Mouse (Mus musculus): ENCODE measurements at regions not wholly inside any gene's neighbourhood (a gene's known extent, or its start where the extent isn't known, plus 50 kb on each side); places are given as distances from the start of the nearest gene placed in this dataset.

DNA sequence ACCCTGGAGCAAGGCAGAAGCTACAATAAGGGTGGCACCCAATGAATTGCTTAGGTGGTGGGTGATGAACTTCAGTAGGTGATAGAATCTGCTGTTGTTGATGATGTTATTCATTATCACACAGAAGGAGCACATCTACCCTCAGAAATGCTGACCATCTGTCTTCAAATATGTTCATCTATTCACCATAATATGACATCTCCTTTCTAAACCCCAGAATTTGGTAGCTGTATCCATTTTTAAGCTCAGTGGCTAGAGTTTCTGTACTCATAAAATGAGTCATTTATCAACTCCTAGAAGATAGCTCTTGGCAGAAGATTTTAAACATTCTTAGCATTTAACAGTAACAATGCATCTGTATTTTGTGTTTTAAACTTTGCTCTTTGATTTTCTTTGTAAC, 660.3 kb downstream of the D3Ertd751e start:
- TF ChIP-seq POLR2A (IDR thresholded peaks at IDR 0.05; ENCODE audit: extremely low read depth, insufficient read depth, low read length): no peak
- no peak for TF ChIP-seq CTCF (IDR thresholded peaks at IDR 0.05; ENCODE audit: low read depth, low read length)
- H3K27ac ChIP-seq (replicated peaks; ENCODE audit: insufficient read depth, low read depth, low read length): no peak overlapping the region
- no peak for DNase-seq (ENCODE audit: extremely low read depth, low read depth, low spot score)

GRCm38 (mm10) chr3:42408958-42409633, 666.7 kb downstream of the D3Ertd751e start:
- Histone ChIP-seq H3K4me1 (ENCODE audit: control insufficient read depth, insufficient read depth, low read length) (peaks cover 4% of the 10 kb centered on the region; the same call in 1 of the 2 replicates), H3K4me3 (ENCODE audit: insufficient read depth, low read depth, low read length) (no peak overlapping the region), H3K27ac (replicated peaks; ENCODE audit: insufficient read depth, low read depth, low read length) (no peak overlapping the region), H3K79me2 (ENCODE audit: control insufficient read depth, insufficient read depth, low read length) (no peaks in the 10 kb centered on the region), H3K27me3 (ENCODE audit: control insufficient read depth, insufficient read depth, low read length) (no peaks in the 10 kb centered on the region), H3K9ac (ENCODE audit: low read depth, low read length) (no peak overlapping the region), H3K36me3 (ENCODE audit: control insufficient read depth, insufficient read depth, low read length) (no peaks in the 10 kb centered on the region)
- peak; percentile 98 for DNase-seq (ENCODE audit: extremely low read depth, low read depth, low spot score)
- 28% methylated on average over 2 of the region's 2 CpGs for WGBS
- TF ChIP-seq CTCF (IDR thresholded peaks at IDR 0.05; ENCODE audit: low read depth, low read length) (no peak), POLR2A (IDR thresholded peaks at IDR 0.05; ENCODE audit: extremely low read depth, insufficient read depth, low read length) (no peak)

More for the DNA sequence above, 660.3 kb downstream of the D3Ertd751e start:
- no peaks in the 10 kb centered on the region for H3K27me3 ChIP-seq (ENCODE audit: control insufficient read depth, insufficient read depth, low read length)
- no peak overlapping the region for H3K9ac ChIP-seq (ENCODE audit: low read depth, low read length)
- H3K79me2 ChIP-seq (ENCODE audit: control insufficient read depth, insufficient read depth, low read length): no peaks in the 10 kb centered on the region
- H3K36me3 ChIP-seq (ENCODE audit: control insufficient read depth, insufficient read depth, low read length): no peaks in the 10 kb centered on the region
- no peak overlapping the region for H3K4me3 ChIP-seq (ENCODE audit: insufficient read depth, low read depth, low read length)
- no peaks in the 10 kb centered on the region for H3K4me1 ChIP-seq (ENCODE audit: control insufficient read depth, insufficient read depth, low read length)

GRCm38 (mm10) chr3:42427363-42427762, 685.0 kb downstream of the D3Ertd751e start:
- DNase-seq (ENCODE audit: extremely low read depth, low read depth, low spot score): no peak
- Histone ChIP-seq H3K27ac (replicated peaks; ENCODE audit: insufficient read depth, low read depth, low read length) (no peak overlapping the region), H3K4me1 (ENCODE audit: control insufficient read depth, insufficient read depth, low read length) (no peaks in the 10 kb centered on the region), H3K9ac (ENCODE audit: low read depth, low read length) (no peak overlapping the region), H3K4me3 (ENCODE audit: insufficient read depth, low read depth, low read length) (no peak overlapping the region), H3K79me2 (ENCODE audit: control insufficient read depth, insufficient read depth, low read length) (no peaks in the 10 kb centered on the region), H3K27me3 (ENCODE audit: control insufficient read depth, insufficient read depth, low read length) (no peaks in the 10 kb centered on the region), H3K36me3 (ENCODE audit: control insufficient read depth, insufficient read depth, low read length) (no peaks in the 10 kb centered on the region)
- WGBS: 84% methylated on average over 9 of the region's 9 CpGs
- TF ChIP-seq POLR2A (IDR thresholded peaks at IDR 0.05; ENCODE audit: extremely low read depth, insufficient read depth, low read length) (no peak), CTCF (IDR thresholded peaks at IDR 0.05; ENCODE audit: low read depth, low read length) (no peak)

- no peak for TF ChIP-seq POLR2A (IDR thresholded peaks at IDR 0.05; ENCODE audit: extremely low read depth, insufficient read depth, low read length)
- no peak for TF ChIP-seq CTCF (IDR thresholded peaks at IDR 0.05; ENCODE audit: low read depth, low read length)
- WGBS: 52% methylated on average over 1 of the region's 1 CpGs
Measured at GRCm38 (mm10) chr3:42449575-42449974, 707.2 kb downstream of the D3Ertd751e start.

DNA sequence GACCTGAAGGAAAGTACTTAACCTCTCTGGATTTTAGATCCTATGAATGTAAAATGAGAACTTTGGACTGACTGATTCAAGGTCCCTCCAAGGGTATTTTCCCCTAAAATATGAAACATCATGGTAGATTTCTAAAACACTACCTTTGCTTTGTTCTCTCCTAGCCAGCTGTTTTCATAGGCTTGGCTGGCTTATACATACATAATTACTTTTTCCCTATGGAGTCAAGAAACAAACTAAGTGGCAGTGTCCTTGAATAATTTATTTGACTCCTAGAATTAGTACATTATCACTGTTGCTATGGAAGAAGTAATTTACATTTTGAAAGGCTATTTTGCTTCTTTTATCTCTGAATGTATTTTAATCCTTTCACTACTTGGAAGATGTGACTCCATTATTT, 721.9 kb downstream of the D3Ertd751e start:
- Histone ChIP-seq H3K4me3 (ENCODE audit: insufficient read depth, low read depth, low read length) (no peak overlapping the region), H3K27ac (replicated peaks; ENCODE audit: insufficient read depth, low read depth, low read length) (no peak overlapping the region), H3K79me2 (ENCODE audit: control insufficient read depth, insufficient read depth, low read length) (no peaks in the 10 kb centered on the region), H3K9ac (ENCODE audit: low read depth, low read length) (no peak overlapping the region), H3K4me1 (ENCODE audit: control insufficient read depth, insufficient read depth, low read length) (no peaks in the 10 kb centered on the region), H3K36me3 (ENCODE audit: control insufficient read depth, insufficient read depth, low read length) (no peaks in the 10 kb centered on the region), H3K27me3 (ENCODE audit: control insufficient read depth, insufficient read depth, low read length) (no peaks in the 10 kb centered on the region)
- no peak for TF ChIP-seq CTCF (IDR thresholded peaks at IDR 0.05; ENCODE audit: low read depth, low read length)
- TF ChIP-seq POLR2A (IDR thresholded peaks at IDR 0.05; ENCODE audit: extremely low read depth, insufficient read depth, low read length): no peak
- no peak for DNase-seq (ENCODE audit: extremely low read depth, low read depth, low spot score)

More at GRCm38 (mm10) chr3:42449575-42449974, 707.2 kb downstream of the D3Ertd751e start:
- H3K4me3 ChIP-seq (ENCODE audit: insufficient read depth, low read depth, low read length): no peak overlapping the region
- H3K4me1 ChIP-seq (ENCODE audit: control insufficient read depth, insufficient read depth, low read length): no peaks in the 10 kb centered on the region
- H3K9ac ChIP-seq (ENCODE audit: low read depth, low read length): no peak overlapping the region
- H3K27me3 ChIP-seq (ENCODE audit: control insufficient read depth, insufficient read depth, low read length): no peaks in the 10 kb centered on the region
- DNase-seq (ENCODE audit: extremely low read depth, low read depth, low spot score): no peak
- no peak overlapping the region for H3K27ac ChIP-seq (replicated peaks; ENCODE audit: insufficient read depth, low read depth, low read length)
- no peaks in the 10 kb centered on the region for H3K36me3 ChIP-seq (ENCODE audit: control insufficient read depth, insufficient read depth, low read length)
- no peaks in the 10 kb centered on the region for H3K79me2 ChIP-seq (ENCODE audit: control insufficient read depth, insufficient read depth, low read length)

GRCm38 (mm10) chr3:42467125-42467524, 724.7 kb downstream of the D3Ertd751e start:
- H3K27me3 ChIP-seq (ENCODE audit: control insufficient read depth, insufficient read depth, low read length): no peaks in the 10 kb centered on the region
- no peaks in the 10 kb centered on the region for H3K4me1 ChIP-seq (ENCODE audit: control insufficient read depth, insufficient read depth, low read length)
- DNase-seq (ENCODE audit: extremely low read depth, low read depth, low spot score): no peak
- no peak overlapping the region for H3K27ac ChIP-seq (replicated peaks; ENCODE audit: insufficient read depth, low read depth, low read length)
- no peak overlapping the region for H3K9ac ChIP-seq (ENCODE audit: low read depth, low read length)
- 79% methylated on average over 6 of the region's 6 CpGs for WGBS
- H3K79me2 ChIP-seq (ENCODE audit: control insufficient read depth, insufficient read depth, low read length): no peaks in the 10 kb centered on the region
- no peak for TF ChIP-seq CTCF (IDR thresholded peaks at IDR 0.05; ENCODE audit: low read depth, low read length)
- no peak for TF ChIP-seq POLR2A (IDR thresholded peaks at IDR 0.05; ENCODE audit: extremely low read depth, insufficient read depth, low read length)
- H3K4me3 ChIP-seq (ENCODE audit: insufficient read depth, low read depth, low read length): no peak overlapping the region
- H3K36me3 ChIP-seq (ENCODE audit: control insufficient read depth, insufficient read depth, low read length): no peaks in the 10 kb centered on the region

Measured in liver, adult 2 months (tissue).